ENCODE assay signal across 27 mouse cellular contexts in genomic region chr12:31415971-31416370, GRCm38 (mm10). TPM values are rescaled to one million over a fixed set of nuclear protein-coding genes. Genes with fewer than 3 reads are reported as not detected.
DNase-seq lines count a peak whose midpoint lies in the region; ATAC-seq and TF ChIP-seq lines count a peak whose summit lies in the region.
"Had no signal": no experiment of that assay in that cellular context is flagged by ENCODE, and none has a peak within 500 bp of the region (broad histone marks: within the 10 kb centered on the region; RNA-seq: fewer than 3 reads in every experiment).

No protein-coding gene starts in this region.

- no peak overlapping the region for H3K27ac ChIP-seq in MEL (ENCODE audit: control insufficient read depth, low read depth, low read length)
- H3K27ac ChIP-seq in gastrocnemius, adult 2 months, result no peak overlapping the region
- H3K27ac ChIP-seq: embryonic facial prominence, embryonic 13.5 days; heart, embryonic 10.5 days; hindbrain, embryonic 15.5 days; layer of hippocampus, adult 2 months; limb, embryonic 12.5 days; liver, embryonic 13.5 days; midbrain, embryonic 15.5 days; stomach, embryonic 15.5 days had no signal

- 41% methylated on average over 2 of the region's 2 CpGs for WGBS in lung, adult 2 months

- H3K36me3 ChIP-seq in MEL (ENCODE audit: control insufficient read depth in 1 of 2, insufficient read depth in 2 of 2, low read length in 2 of 2), result no peaks in the 10 kb centered on the region
- H3K36me3 ChIP-seq: embryonic facial prominence, embryonic 13.5 days; heart, embryonic 10.5 days; hindbrain, embryonic 15.5 days; limb, embryonic 12.5 days; liver, embryonic 13.5 days; midbrain, embryonic 15.5 days; stomach, embryonic 15.5 days had no signal

- H3K27me3 ChIP-seq in MEL (ENCODE audit: control insufficient read depth in 1 of 2, insufficient read depth in 2 of 2, low read length in 2 of 2), result peaks cover 0 to 4% of the 10 kb centered on the region in 2 experiments; a peak in 2 of 4 replicates
- H3K27me3 ChIP-seq: hindbrain, embryonic 15.5 days; limb, embryonic 12.5 days; liver, embryonic 13.5 days; midbrain, embryonic 15.5 days; stomach, embryonic 15.5 days had no signal

- H3K4me3 ChIP-seq in MEL (ENCODE audit: control insufficient read depth in 1 of 2, insufficient read depth in 1 of 2, low read depth in 2 of 2, low read length in 2 of 2), result no peak overlapping the region
- no peak overlapping the region for H3K4me3 ChIP-seq in gastrocnemius, adult 2 months
- no peak overlapping the region for H3K4me3 ChIP-seq in lung, adult 2 months (replicated peaks; ENCODE audit: extremely low read depth, low read depth, low read length)
- H3K4me3 ChIP-seq: embryonic facial prominence, embryonic 13.5 days; heart, embryonic 10.5 days; hindbrain, embryonic 15.5 days; layer of hippocampus, adult 2 months; limb, embryonic 12.5 days; liver, embryonic 13.5 days; midbrain, embryonic 15.5 days; stomach, embryonic 15.5 days had no signal

- no peak overlapping the region for H3K9ac ChIP-seq in MEL (ENCODE audit: control insufficient read depth, low read depth, low read length, poor library complexity, severe bottlenecking)
- H3K9ac ChIP-seq: embryonic facial prominence, embryonic 13.5 days; hindbrain, embryonic 15.5 days; limb, embryonic 12.5 days; liver, embryonic 13.5 days; midbrain, embryonic 15.5 days; stomach, embryonic 15.5 days had no signal

- intact Hi-C loops in left cerebral cortex, postnatal 4 days (cut with DNase I), result no loop called here
- intact Hi-C loops in gastrocnemius, adult 2 months (cut with DNase I), result no loop called here

- H3K4me1 ChIP-seq in MEL (ENCODE audit: control insufficient read depth in 1 of 2, insufficient read depth in 2 of 2, low read length in 2 of 2), result no peaks in the 10 kb centered on the region
- H3K4me1 ChIP-seq in lung, adult 2 months (ENCODE audit: control insufficient read depth, insufficient read depth, low read length), result no peaks in the 10 kb centered on the region
- H3K4me1 ChIP-seq: embryonic facial prominence, embryonic 13.5 days; heart, embryonic 10.5 days; hindbrain, embryonic 15.5 days; limb, embryonic 12.5 days; liver, embryonic 13.5 days; midbrain, embryonic 15.5 days; stomach, embryonic 15.5 days had no signal

- H3K79me2 ChIP-seq in MEL (ENCODE audit: control insufficient read depth, insufficient read depth, low read length, poor library complexity), result no peaks in the 10 kb centered on the region

- no peak for TF ChIP-seq POLR2A in MEL (IDR thresholded peaks at IDR 0.05; ENCODE audit: control insufficient read depth in 1 of 2, insufficient read depth in 1 of 2, low read depth in 1 of 2, low read length in 2 of 2, poor library complexity in 1 of 2)
- no peak for TF ChIP-seq POLR2A in lung, adult 2 months (IDR thresholded peaks at IDR 0.05; ENCODE audit: borderline replicate concordance, extremely low read depth, low read depth, low read length)

- no peak for TF ChIP-seq EP300 in MEL (IDR thresholded peaks at IDR 0.05; ENCODE audit: low read depth in 1 of 2, low read length in 2 of 2)

- DNase-seq in A20 (ENCODE audit: low read depth, low spot score) (peak; percentile 7), MEL (ENCODE audit: low read depth, low spot score) (peak; percentile 21)
- no peak for DNase-seq in left cerebral cortex, postnatal 4 days
- DNase-seq in gastrocnemius, adult 2 months, result no peak
- no peak for DNase-seq in lung, adult 2 months
- no peak for DNase-seq in layer of hippocampus, adult 8-10 months (ENCODE audit: low spot score in 2 of 2)
- DNase-seq: adrenal gland, adult 2 months; cerebellum, adult 9-11 months; heart, postnatal 10 days; kidney, adult 2 months; kidney, postnatal 14 days; liver, embryonic 13.5 days; right cerebral cortex, postnatal 25 days; thymus, adult 2 months had no signal

- no peak for TF ChIP-seq CTCF in MEL (IDR thresholded peaks at IDR 0.05 in 2 of 3, conservative IDR thresholded peaks at IDR 0.05 in 1 of 3; ENCODE audit: control insufficient read depth in 1 of 3, insufficient read depth in 1 of 3, low read depth in 2 of 3, low read length in 3 of 3, poor library complexity in 1 of 3, severe bottlenecking in 1 of 3)
- no peak for TF ChIP-seq CTCF in gastrocnemius, adult 2 months (IDR thresholded peaks at IDR 0.05)
- no peak for TF ChIP-seq CTCF in lung, adult 2 months (IDR thresholded peaks at IDR 0.05; ENCODE audit: insufficient read depth, low read length)

- no peak for TF ChIP-seq RAD21 in MEL (IDR thresholded peaks at IDR 0.05; ENCODE audit: low read depth, low read length)

- ATAC-seq in common myeloid progenitor, adult 5-6 weeks (replicated peaks; ENCODE audit: low read depth, poor library complexity, severe bottlenecking), result peak; percentile 81
- ATAC-seq in monocyte, adult 5-6 weeks (replicated peaks; ENCODE audit: insufficient number of reproducible peaks, low FRiP score, low TSS enrichment, poor library complexity, severe bottlenecking), result peak; percentile 61; the same call in 1 of the 2 replicates
- ATAC-seq: forebrain, embryonic 16.5 days; lung, postnatal 0 days; midbrain, embryonic 15.5 days had no signal

- no peaks in the 10 kb centered on the region for H3K9me3 ChIP-seq in MEL (replicated peaks; ENCODE audit: insufficient read depth, low read length)
- H3K9me3 ChIP-seq: embryonic facial prominence, embryonic 13.5 days; heart, embryonic 10.5 days; hindbrain, embryonic 15.5 days; limb, embryonic 12.5 days; liver, embryonic 13.5 days; midbrain, embryonic 15.5 days; stomach, embryonic 15.5 days had no signal

TF ChIP-seq in MEL, 35 proteins besides CTCF, POLR2A, EP300 and RAD21:
- TF ChIP-seq MAZ (IDR thresholded peaks at IDR 0.05; ENCODE audit: low read depth, low read length), result no peak
- TF ChIP-seq BHLHE40 (IDR thresholded peaks at IDR 0.05; ENCODE audit: borderline replicate concordance, low read depth, low read length), result no peak
- TF ChIP-seq TBP (IDR thresholded peaks at IDR 0.05; ENCODE audit: low read depth, low read length), result no peak
- TF ChIP-seq ZNF384 (IDR thresholded peaks at IDR 0.05; ENCODE audit: low read depth, low read length), result no peak
- no peak for TF ChIP-seq ZKSCAN1 (IDR thresholded peaks at IDR 0.05; ENCODE audit: low read depth, low read length)
- TF ChIP-seq E2F4 (IDR thresholded peaks at IDR 0.05; ENCODE audit: borderline replicate concordance, low read depth, low read length), result no peak
- TF ChIP-seq SMC3 (IDR thresholded peaks at IDR 0.05; ENCODE audit: low read depth, low read length), result no peak
- no peak for TF ChIP-seq ZC3H11A (IDR thresholded peaks at IDR 0.05; ENCODE audit: low read depth, low read length)
- no peak for TF ChIP-seq MAX (IDR thresholded peaks at IDR 0.05; ENCODE audit: low read length)
- no peak for TF ChIP-seq ETS1 (IDR thresholded peaks at IDR 0.05; ENCODE audit: low read depth, low read length)
- no peak for TF ChIP-seq NELFE (IDR thresholded peaks at IDR 0.05; ENCODE audit: low read depth, low read length)
- no peak for TF ChIP-seq RCOR1 (IDR thresholded peaks at IDR 0.05; ENCODE audit: low read depth, low read length)
- no peak for TF ChIP-seq GATA1 (IDR thresholded peaks at IDR 0.05; ENCODE audit: low read depth, low read length)

RNA-seq across cellular contexts. Expression of gene Slc26a3, which starts 25.3 kb away (rescaled TPM):
- not detected in 2 replicates for total RNA-seq in MEL (2012; rRNA removed)
- polyA plus RNA-seq in MEL (2012; ENCODE audit: insufficient read depth in 1 of 2, insufficient read length in 2 of 2, low read depth in 1 of 2, low replicate concordance in 2 of 2, missing spikeins in 1 of 2), result under 1 TPM in 1 of 2 experiments, not detected in 1; 0.07 TPM
- not detected in 2 replicates for total RNA-seq in common myeloid progenitor, adult 5-6 weeks (2017)
- total RNA-seq in monocyte, adult 5-6 weeks (2017), result 3.9 TPM in 1 of 3 replicates, not detected in the others
- total RNA-seq in left cerebral cortex, postnatal 4 days (2021), result under 1 TPM in 1 of 2 experiments, not detected in 1; 0.16 TPM
- not detected for total RNA-seq in gastrocnemius, adult 2 months (2021)
- polyA plus RNA-seq in lung, adult 2 months (2012; rRNA removed), result 0.13 and 1.1 TPM in 2 replicates
- total RNA-seq in layer of hippocampus, adult 8-10 months (2022), result under 1 TPM; 0.25 to 0.41 (median 0.27) TPM
- total RNA-seq: gastrocnemius, postnatal 4 days; megakaryocyte-erythroid progenitor cell, adult 5-6 weeks had no signal
- polyA plus RNA-seq: adrenal gland, adult 2 months; embryonic facial prominence, embryonic 13.5 days; hindbrain, embryonic 15.5 days; limb, embryonic 12.5 days; lung, postnatal 0 days had no signal

Comparison
In these comparisons a context has a peak if more than half of its experiments do, and no peak if none do; other contexts are left out.
1. DNase-seq: peak in A20 (single experiment) and MEL (single experiment); none in left cerebral cortex, postnatal 4 days (single experiment), gastrocnemius, adult 2 months (single experiment), lung, adult 2 months (single experiment) and layer of hippocampus, adult 8-10 months (0 of 2).